Mouse (Mus musculus) midbrain, embryonic 15.5 days (tissue): ENCODE results near the gene Gm20503. TPM values are rescaled to one million over a fixed set of nuclear protein-coding genes. Genes with fewer than 3 reads are reported as not detected.

Source experiments
- ATAC-seq: fragments of 200-750 bp; cut with Nextera tagmentation; replicated peaks from 2 replicates; pipeline ENCODE4 v1.8.0; 2017; ENCODE audit warnings: moderate TSS enrichment
- H3K27ac ChIP-seq: fragments of 300-500 bp; sonication (generic); 2 replicates; pipeline ENCODE4 v1.5.1; 2015; ENCODE audit warnings: mild to moderate bottlenecking, inconsistent platforms
- H3K27me3 ChIP-seq: fragments of 300-500 bp; sonication (generic); replicated peaks from 2 replicates; pipeline ENCODE4 v1.6.1; 2015; ENCODE audit warnings: inconsistent platforms
- H3K36me3 ChIP-seq: fragments of 300-500 bp; sonication (generic); replicated peaks from 2 replicates; pipeline ENCODE4 v1.6.1; 2015; ENCODE audit warnings: inconsistent platforms
- H3K4me1 ChIP-seq: fragments of 300-500 bp; sonication (generic); 2 replicates; pipeline ENCODE4 v1.6.1; 2015; ENCODE audit warnings: inconsistent platforms
- H3K4me2 ChIP-seq: fragments of 300-500 bp; sonication (generic); 2 replicates; pipeline ENCODE4 v1.6.1; 2015; ENCODE audit warnings: inconsistent platforms, mild to moderate bottlenecking, moderate library complexity
- H3K4me3 ChIP-seq: fragments of 300-500 bp; sonication (generic); 2 replicates; pipeline ENCODE4 v1.5.1; 2015; ENCODE audit warnings: mild to moderate bottlenecking, inconsistent platforms
- H3K9ac ChIP-seq: fragments of 300-500 bp; sonication (generic); 2 replicates; pipeline ENCODE4 v1.6.1; 2015; ENCODE audit warnings: mild to moderate bottlenecking, inconsistent platforms
- H3K9me3 ChIP-seq: fragments of 300-500 bp; sonication (generic); 2 replicates; pipeline ENCODE4 v1.6.1; 2016; ENCODE audit warnings: inconsistent platforms
- WGBS: fragments of 180-500 bp; shearing (Covaris S2); methylation state at CpG from one replicate; pipeline ENCODE4 v1.1.7; 2015; ENCODE audit warnings: mixed read lengths; 5-methylcytosine and 5-hydroxymethylcytosine counted together
- polyA plus RNA-seq: library from polyadenylated mRNA; unstranded; fragments of >200 nt; fragmentation: Nextera tagmentation; extraction: Ambion mirVana; gene quantifications from 2 replicates; pipeline ENCODE4 v1.2.1, GENCODE M21; 2015

Gene Gm20503
- 9.1 and 9.4 TPM in 2 replicates for polyA plus RNA-seq

- peak within 1 kb of the TSS; percentile 93 for H3K9ac ChIP-seq
- under 1% methylated on average over 72 of the region's 89 CpGs for WGBS
- peak; percentile 99 for ATAC-seq
Observed at GRCm38 (mm10) chr4:59002948-59003805, at the start of gene Gm20503. Gm20503 (plus strand) TSS chr4:59003210.

GRCm38 (mm10) chr4:58961719-58962118 is 41.3 kb upstream of the Gm20503 start:
- Histone ChIP-seq H3K4me3 (no peak overlapping the region), H3K27me3 (no peaks in the 10 kb centered on the region), H3K9me3 (no peaks in the 10 kb centered on the region), H3K4me2 (no peak overlapping the region), H3K27ac (no peak overlapping the region), H3K9ac (no peak overlapping the region), H3K4me1 (no peaks in the 10 kb centered on the region), H3K36me3 (peaks cover 7% of the 10 kb centered on the region; the same call in 1 of the 2 replicates)
- 94% methylated on average over 15 of the region's 15 CpGs for WGBS
- no peak for ATAC-seq

More at GRCm38 (mm10) chr4:59002948-59003805, at the start of gene Gm20503:
- H3K27ac ChIP-seq = peak within 1 kb of the TSS; percentile 94
- H3K4me3 ChIP-seq = peak within 1 kb of the TSS; percentile 96
- H3K27me3 ChIP-seq = no peaks in the 10 kb centered on the region
- H3K36me3 ChIP-seq = no peaks in the 10 kb centered on the region
- no peaks in the 10 kb centered on the region for H3K9me3 ChIP-seq
- H3K4me1 ChIP-seq = peaks cover 29% of the 10 kb centered on the region
- peak within 1 kb of the TSS; percentile 87 for H3K4me2 ChIP-seq

- Histone ChIP-seq H3K4me3 (no peak overlapping the region), H3K9me3 (no peaks in the 10 kb centered on the region), H3K36me3 (no peaks in the 10 kb centered on the region), H3K4me2 (no peak overlapping the region), H3K27ac (no peak overlapping the region), H3K27me3 (no peaks in the 10 kb centered on the region), H3K9ac (no peak overlapping the region), H3K4me1 (no peaks in the 10 kb centered on the region)
- 97% methylated on average over 4 of the region's 4 CpGs for WGBS
- no peak for ATAC-seq
Observed at GRCm38 (mm10) chr4:58963271-58963670, 39.7 kb upstream of the Gm20503 start.

- 89% methylated on average over 1 of the region's 1 CpGs for WGBS
- ATAC-seq = no peak
- no peaks in the 10 kb centered on the region for H3K4me1 ChIP-seq
Observed at GRCm38 (mm10) chr4:58965136-58965535, 37.9 kb upstream of the Gm20503 start.

GRCm38 (mm10) chr4:58970678-58971077 is 32.3 kb upstream of the Gm20503 start:
- no peak overlapping the region for H3K9ac ChIP-seq
- H3K4me1 ChIP-seq = no peaks in the 10 kb centered on the region
- no peaks in the 10 kb centered on the region for H3K36me3 ChIP-seq
- no peaks in the 10 kb centered on the region for H3K27me3 ChIP-seq
- H3K4me2 ChIP-seq = no peak overlapping the region
- ATAC-seq = no peak
- no peak overlapping the region for H3K27ac ChIP-seq
- 89% methylated on average over 4 of the region's 4 CpGs for WGBS
- H3K9me3 ChIP-seq = no peaks in the 10 kb centered on the region
- H3K4me3 ChIP-seq = no peak overlapping the region

More at GRCm38 (mm10) chr4:58965136-58965535, 37.9 kb upstream of the Gm20503 start:
- Histone ChIP-seq H3K9ac (no peak overlapping the region), H3K27ac (no peak overlapping the region), H3K36me3 (no peaks in the 10 kb centered on the region), H3K27me3 (no peaks in the 10 kb centered on the region), H3K4me3 (no peak overlapping the region), H3K9me3 (no peaks in the 10 kb centered on the region), H3K4me2 (no peak overlapping the region)

GRCm38 (mm10) chr4:58975711-58976110 is 27.3 kb upstream of the Gm20503 start:
- Histone ChIP-seq H3K9ac (no peak overlapping the region), H3K27ac (no peak overlapping the region), H3K4me3 (no peak overlapping the region), H3K4me2 (no peak overlapping the region), H3K4me1 (no peaks in the 10 kb centered on the region), H3K27me3 (no peaks in the 10 kb centered on the region), H3K9me3 (no peaks in the 10 kb centered on the region), H3K36me3 (no peaks in the 10 kb centered on the region)
- 80% methylated on average over 5 of the region's 5 CpGs for WGBS
- no peak for ATAC-seq

GRCm38 (mm10) chr4:58981421-58981820 is 21.6 kb upstream of the Gm20503 start:
- no peak overlapping the region for H3K9ac ChIP-seq
- no peak overlapping the region for H3K4me2 ChIP-seq
- H3K27me3 ChIP-seq = no peaks in the 10 kb centered on the region
- no peak for ATAC-seq
- H3K4me1 ChIP-seq = 0 out of 2 replicates have a peak, but pooled peaks cover under 1% of the 10 kb centered on the region
- no peak overlapping the region for H3K4me3 ChIP-seq
- WGBS = 70% methylated on average over 6 of the region's 6 CpGs
- no peak overlapping the region for H3K27ac ChIP-seq
- H3K9me3 ChIP-seq = no peaks in the 10 kb centered on the region
- H3K36me3 ChIP-seq = no peaks in the 10 kb centered on the region

- Histone ChIP-seq H3K9me3 (no peaks in the 10 kb centered on the region), H3K4me3 (no peak overlapping the region), H3K4me2 (no peak overlapping the region), H3K27ac (no peak overlapping the region), H3K4me1 (peaks cover 7% of the 10 kb centered on the region), H3K9ac (no peak overlapping the region), H3K27me3 (peaks cover 6% of the 10 kb centered on the region; the same call in 1 of the 2 replicates), H3K36me3 (no peaks in the 10 kb centered on the region)
- whole genome bisulfite sequencing = 88% methylated on average over 8 of the region's 8 CpGs
- ATAC-seq = no peak
Observed at GRCm38 (mm10) chr4:58982806-58983205, 20.2 kb upstream of the Gm20503 start.

- Histone ChIP-seq H3K27me3 (peaks cover 6% of the 10 kb centered on the region; the same call in 1 of the 2 replicates), H3K4me1 (peaks cover 7% of the 10 kb centered on the region), H3K9me3 (no peaks in the 10 kb centered on the region), H3K4me2 (no peak overlapping the region), H3K4me3 (no peak overlapping the region), H3K27ac (no peak overlapping the region), H3K36me3 (no peaks in the 10 kb centered on the region), H3K9ac (no peak overlapping the region)
- 0 out of 2 replicates have a peak, but pooled peaks have one; percentile 24 for ATAC-seq
- WGBS = 28% methylated on average over 7 of the region's 7 CpGs
Observed at GRCm38 (mm10) chr4:58985157-58985648, 17.8 kb upstream of the Gm20503 start.

GRCm38 (mm10) chr4:58986540-58987190 is 16.3 kb upstream of the Gm20503 start, which contains the start of gene Ptgr1:
Ptgr1 (minus strand) TSS chr4:58987119.
- ATAC-seq = peak; percentile 83
- H3K9me3 ChIP-seq = no peaks in the 10 kb centered on the region

GRCm38 (mm10) chr4:58989303-58989898 is 13.6 kb upstream of the Gm20503 start:
- no peak overlapping the region for H3K27ac ChIP-seq
- H3K9ac ChIP-seq = no peak overlapping the region
- no peaks in the 10 kb centered on the region for H3K9me3 ChIP-seq
- H3K4me2 ChIP-seq = no peak overlapping the region
- peaks cover 7% of the 10 kb centered on the region for H3K4me1 ChIP-seq
- 82% methylated on average over 7 of the region's 7 CpGs for WGBS
- no peak for ATAC-seq
- H3K4me3 ChIP-seq = no peak overlapping the region
- H3K36me3 ChIP-seq = no peaks in the 10 kb centered on the region
- peaks cover 6% of the 10 kb centered on the region; the same call in 1 of the 2 replicates for H3K27me3 ChIP-seq

More at GRCm38 (mm10) chr4:58986540-58987190, 16.3 kb upstream of the Gm20503 start, which contains the start of gene Ptgr1:
- Histone ChIP-seq H3K27ac (no peak within 1 kb of the TSS), H3K36me3 (no peaks in the 10 kb centered on the region), H3K4me1 (peaks cover 7% of the 10 kb centered on the region), H3K9ac (peak within 1 kb of the TSS; percentile 37), H3K4me2 (peak within 1 kb of the TSS; percentile 91), H3K4me3 (peak within 1 kb of the TSS; percentile 46), H3K27me3 (peaks cover 6% of the 10 kb centered on the region; the same call in 1 of the 2 replicates)
- 2% methylated on average over 28 of the region's 28 CpGs for WGBS
